Mouse (Mus musculus): ENCODE data around the gene Kcns1.

The Kcns1 gene

GRCm38 (mm10) chr2:164126533-164126955, 44.4 kb downstream of the Kcns1 start:
- DNase-seq (ENCODE audit: low read depth, low spot score): peak; percentile 28

DNA sequence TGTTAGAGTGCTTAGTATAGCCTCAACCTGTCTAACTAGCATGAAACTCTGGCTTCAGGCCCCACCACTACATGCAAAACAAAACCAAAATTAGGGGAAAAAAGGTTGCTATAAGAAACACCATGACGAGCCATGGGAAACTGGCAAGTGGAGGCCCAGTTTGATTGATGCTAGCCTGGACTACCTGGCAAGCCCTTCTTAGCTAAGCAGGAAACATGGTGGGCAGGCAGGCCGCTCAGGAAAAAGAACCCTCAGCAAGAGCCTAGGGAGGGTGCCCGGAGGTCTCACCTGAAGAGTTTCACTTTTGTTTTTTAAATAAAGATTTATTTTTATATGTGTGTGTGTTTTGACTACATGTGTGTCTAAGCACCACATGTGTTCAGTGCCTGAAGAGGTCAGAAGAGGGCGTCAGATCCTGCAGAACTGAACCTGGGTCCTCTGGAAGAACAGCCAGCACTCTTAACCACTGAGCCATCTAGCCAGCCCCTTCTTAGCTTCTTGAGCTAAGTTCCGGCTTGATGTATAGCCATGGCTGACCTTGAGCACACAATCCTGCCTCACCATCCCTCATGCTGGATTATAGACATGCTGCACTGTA, 47.6 kb downstream of the Kcns1 start:
- DNase-seq (ENCODE audit: low read depth, low spot score): no peak

- DNase-seq (ENCODE audit: low read depth, low spot score): no peak
Measured at GRCm38 (mm10) chr2:164119503-164119902, 51.4 kb downstream of the Kcns1 start.

DNA sequence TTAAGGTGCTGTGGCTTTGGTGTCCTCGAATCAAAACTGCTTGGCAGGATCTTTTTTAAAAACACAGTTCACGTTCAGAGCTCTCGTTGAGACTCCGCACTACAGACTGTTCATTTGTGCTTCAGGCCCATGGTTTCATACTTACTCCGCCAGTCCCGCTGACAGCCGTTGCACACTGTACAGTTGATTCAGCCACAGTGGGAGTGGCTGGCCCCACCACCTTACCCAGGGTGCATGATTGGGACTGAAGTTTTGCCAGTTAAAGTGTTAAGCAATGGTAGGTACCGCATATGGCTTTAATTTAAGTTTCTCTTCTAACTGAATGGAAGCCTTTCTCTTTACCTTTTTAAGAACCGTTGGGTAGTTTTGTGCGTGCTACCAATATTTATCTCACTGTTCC, 55.4 kb downstream of the Kcns1 start:
- no peak for DNase-seq (ENCODE audit: low read depth, low spot score)

DNA sequence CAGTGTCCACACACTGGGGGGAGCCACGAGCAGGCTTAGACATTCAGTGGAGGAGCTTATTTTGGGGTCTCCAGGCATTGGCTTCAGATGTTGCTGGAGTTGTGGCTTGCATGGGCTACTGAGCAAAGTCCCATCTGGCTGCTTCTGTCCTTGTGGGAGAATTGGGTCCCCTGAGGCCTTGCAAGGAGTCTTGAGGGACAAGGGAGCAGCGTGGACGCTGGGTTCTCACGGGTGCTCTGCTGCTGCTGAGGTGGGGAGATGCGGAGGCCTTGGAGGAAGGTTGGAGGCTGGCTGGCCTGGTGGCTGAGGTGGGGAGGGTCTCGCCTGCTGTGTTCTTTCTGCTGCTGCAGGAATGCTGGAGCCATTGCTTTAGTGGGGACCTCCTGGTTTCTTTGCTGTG, 56.9 kb downstream of the Kcns1 start:
- DNase-seq (ENCODE audit: low read depth, low spot score): no peak

Data from ZHBTc4 (cell line).